Mouse (Mus musculus) liver, adult 2 months (tissue): Measurements from ENCODE around the gene BC052040.

Source experiments
- CTCF ChIP-seq: fragments of 200-500 bp; IDR thresholded peaks from 2 replicates; pipeline ENCODE4 v1.5.1; 2011; ENCODE audit warnings: low read depth, low read length, control low read depth
- POLR2A ChIP-seq: fragments of 200-500 bp; IDR thresholded peaks from 2 replicates; pipeline ENCODE4 v1.6.1; 2011; ENCODE audit warnings: low read length, control low read depth; ENCODE audit not compliant: insufficient read depth; ENCODE audit errors: extremely low read depth

DNA sequence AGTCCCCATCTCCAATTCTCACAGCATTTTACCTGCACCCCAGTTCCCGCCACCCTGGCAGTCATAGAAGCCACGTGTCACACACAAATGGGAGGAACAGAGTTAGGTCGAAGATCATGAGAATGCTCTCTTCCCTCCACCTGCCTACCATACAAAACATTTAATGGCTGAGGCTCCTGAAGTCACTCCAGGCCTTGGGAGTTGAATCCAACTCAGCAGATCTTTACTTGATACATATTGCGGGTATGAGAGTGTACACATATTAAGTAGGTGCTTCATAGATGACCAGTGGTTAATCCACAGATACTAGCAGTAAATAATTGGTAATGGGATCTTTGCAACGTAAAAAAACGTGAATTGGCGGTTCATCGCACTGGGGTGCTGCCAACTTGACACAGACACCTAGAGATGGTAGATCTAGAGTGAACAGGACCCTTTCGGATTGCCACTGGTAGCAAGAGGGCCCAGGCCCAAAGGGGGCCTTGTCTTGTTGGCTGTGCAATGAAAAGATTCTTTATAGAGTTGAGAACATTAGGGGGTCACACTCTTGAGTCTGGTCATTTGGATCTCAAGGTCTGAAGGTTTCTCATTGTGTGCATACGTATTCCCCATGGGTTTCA, 583 bp downstream of the BC052040 start:
- TF ChIP-seq POLR2A (no peak), CTCF (no peak)
